Mouse (Mus musculus): ENCODE data around the gene Olfr1443. TPM values are rescaled to one million over a fixed set of nuclear protein-coding genes. Genes with fewer than 3 reads are reported as not detected.

Gene Olfr1443
- polyA plus RNA-seq (2012; rRNA removed): not detected in 2 replicates

GRCm38 (mm10) chr19:12677812-12678211 lies at the start of gene Olfr1443:
Gene Olfr1443, plus strand, starts transcription at chr19:12678112.
- Histone ChIP-seq H3K36me3 (ENCODE audit: control insufficient read depth, insufficient read depth, low read length) (no peaks in the 10 kb centered on the region), H3K27ac (ENCODE audit: control insufficient read depth, insufficient read depth, low read length) (no peak within 1 kb of the TSS), H3K27me3 (ENCODE audit: control insufficient read depth, insufficient read depth, low read length) (no peaks in the 10 kb centered on the region), H3K4me3 (ENCODE audit: control insufficient read depth, insufficient read depth, low read length) (no peak within 1 kb of the TSS), H3K4me1 (replicated peaks; ENCODE audit: control insufficient read depth, insufficient read depth, low read length) (no peaks in the 10 kb centered on the region)
- WGBS: 76% methylated on average over 3 of the region's 3 CpGs
- TF ChIP-seq CTCF (IDR thresholded peaks at IDR 0.05; ENCODE audit: borderline replicate concordance, control insufficient read depth, extremely low read depth, insufficient read depth, low read length, poor library complexity): no peak
- TF ChIP-seq POLR2A (IDR thresholded peaks at IDR 0.05; ENCODE audit: control insufficient read depth, extremely low read depth, insufficient read depth, low read length, poor library complexity): no peak
- DNase-seq: no peak

- Histone ChIP-seq H3K4me3 (ENCODE audit: control insufficient read depth, insufficient read depth, low read length) (no peak within 1 kb of the TSS), H3K27me3 (ENCODE audit: control insufficient read depth, insufficient read depth, low read length) (no peaks in the 10 kb centered on the region), H3K27ac (ENCODE audit: control insufficient read depth, insufficient read depth, low read length) (no peak within 1 kb of the TSS), H3K4me1 (replicated peaks; ENCODE audit: control insufficient read depth, insufficient read depth, low read length) (no peaks in the 10 kb centered on the region), H3K36me3 (ENCODE audit: control insufficient read depth, insufficient read depth, low read length) (no peaks in the 10 kb centered on the region)
- no peak for DNase-seq
- TF ChIP-seq POLR2A (IDR thresholded peaks at IDR 0.05; ENCODE audit: control insufficient read depth, extremely low read depth, insufficient read depth, low read length, poor library complexity): no peak
- TF ChIP-seq CTCF (IDR thresholded peaks at IDR 0.05; ENCODE audit: borderline replicate concordance, control insufficient read depth, extremely low read depth, insufficient read depth, low read length, poor library complexity): no peak
- 64% methylated on average over 4 of the region's 4 CpGs for WGBS
Observed at GRCm38 (mm10) chr19:12633176-12633575, 44.7 kb upstream of the Olfr1443 start, which contains the start of gene Glyat. Gene Glyat, plus strand, starts transcription at chr19:12633308.

- no peaks in the 10 kb centered on the region for H3K36me3 ChIP-seq (ENCODE audit: control insufficient read depth, insufficient read depth, low read length)
- WGBS: 94% methylated on average over 3 of the region's 3 CpGs
- TF ChIP-seq POLR2A (IDR thresholded peaks at IDR 0.05; ENCODE audit: control insufficient read depth, extremely low read depth, insufficient read depth, low read length, poor library complexity): no peak
- TF ChIP-seq CTCF (IDR thresholded peaks at IDR 0.05; ENCODE audit: borderline replicate concordance, control insufficient read depth, extremely low read depth, insufficient read depth, low read length, poor library complexity): no peak
- no peak overlapping the region for H3K4me3 ChIP-seq (ENCODE audit: control insufficient read depth, insufficient read depth, low read length)
- no peaks in the 10 kb centered on the region for H3K4me1 ChIP-seq (replicated peaks; ENCODE audit: control insufficient read depth, insufficient read depth, low read length)
- no peaks in the 10 kb centered on the region for H3K27me3 ChIP-seq (ENCODE audit: control insufficient read depth, insufficient read depth, low read length)
- DNase-seq: no peak
- no peak overlapping the region for H3K27ac ChIP-seq (ENCODE audit: control insufficient read depth, insufficient read depth, low read length)
Observed at GRCm38 (mm10) chr19:12634259-12634658, 43.7 kb upstream of the Olfr1443 start.

- no peaks in the 10 kb centered on the region for H3K36me3 ChIP-seq (ENCODE audit: control insufficient read depth, insufficient read depth, low read length)
- no peak for DNase-seq
- H3K27ac ChIP-seq (ENCODE audit: control insufficient read depth, insufficient read depth, low read length): no peak overlapping the region
- H3K4me1 ChIP-seq (replicated peaks; ENCODE audit: control insufficient read depth, insufficient read depth, low read length): no peaks in the 10 kb centered on the region
- TF ChIP-seq CTCF (IDR thresholded peaks at IDR 0.05; ENCODE audit: borderline replicate concordance, control insufficient read depth, extremely low read depth, insufficient read depth, low read length, poor library complexity): no peak
- no peak for TF ChIP-seq POLR2A (IDR thresholded peaks at IDR 0.05; ENCODE audit: control insufficient read depth, extremely low read depth, insufficient read depth, low read length, poor library complexity)
- H3K27me3 ChIP-seq (ENCODE audit: control insufficient read depth, insufficient read depth, low read length): no peaks in the 10 kb centered on the region
- H3K4me3 ChIP-seq (ENCODE audit: control insufficient read depth, insufficient read depth, low read length): no peak overlapping the region
- 69% methylated on average over 4 of the region's 4 CpGs for WGBS
Observed at GRCm38 (mm10) chr19:12634963-12635362, 42.9 kb upstream of the Olfr1443 start.

- H3K27me3 ChIP-seq (ENCODE audit: control insufficient read depth, insufficient read depth, low read length): no peaks in the 10 kb centered on the region
- H3K4me3 ChIP-seq (ENCODE audit: control insufficient read depth, insufficient read depth, low read length): no peak overlapping the region
- WGBS: 83% methylated on average over 3 of the region's 3 CpGs
- no peak for DNase-seq
- no peak overlapping the region for H3K27ac ChIP-seq (ENCODE audit: control insufficient read depth, insufficient read depth, low read length)
- H3K4me1 ChIP-seq (replicated peaks; ENCODE audit: control insufficient read depth, insufficient read depth, low read length): no peaks in the 10 kb centered on the region
- no peak for TF ChIP-seq POLR2A (IDR thresholded peaks at IDR 0.05; ENCODE audit: control insufficient read depth, extremely low read depth, insufficient read depth, low read length, poor library complexity)
- no peak for TF ChIP-seq CTCF (IDR thresholded peaks at IDR 0.05; ENCODE audit: borderline replicate concordance, control insufficient read depth, extremely low read depth, insufficient read depth, low read length, poor library complexity)
- no peaks in the 10 kb centered on the region for H3K36me3 ChIP-seq (ENCODE audit: control insufficient read depth, insufficient read depth, low read length)
Observed at GRCm38 (mm10) chr19:12636863-12637262, 41.0 kb upstream of the Olfr1443 start.

GRCm38 (mm10) chr19:12638049-12638448 lies 39.9 kb upstream of the Olfr1443 start:
- no peak for TF ChIP-seq CTCF (IDR thresholded peaks at IDR 0.05; ENCODE audit: borderline replicate concordance, control insufficient read depth, extremely low read depth, insufficient read depth, low read length, poor library complexity)
- no peak for TF ChIP-seq POLR2A (IDR thresholded peaks at IDR 0.05; ENCODE audit: control insufficient read depth, extremely low read depth, insufficient read depth, low read length, poor library complexity)
- Histone ChIP-seq H3K36me3 (ENCODE audit: control insufficient read depth, insufficient read depth, low read length) (no peaks in the 10 kb centered on the region), H3K4me3 (ENCODE audit: control insufficient read depth, insufficient read depth, low read length) (no peak overlapping the region), H3K27ac (ENCODE audit: control insufficient read depth, insufficient read depth, low read length) (no peak overlapping the region), H3K4me1 (replicated peaks; ENCODE audit: control insufficient read depth, insufficient read depth, low read length) (no peaks in the 10 kb centered on the region), H3K27me3 (ENCODE audit: control insufficient read depth, insufficient read depth, low read length) (no peaks in the 10 kb centered on the region)
- no peak for DNase-seq
- 88% methylated on average over 1 of the region's 1 CpGs for WGBS

- no peaks in the 10 kb centered on the region for H3K36me3 ChIP-seq (ENCODE audit: control insufficient read depth, insufficient read depth, low read length)
Observed at GRCm38 (mm10) chr19:12649511-12649910, 28.4 kb upstream of the Olfr1443 start.

More at GRCm38 (mm10) chr19:12649511-12649910, 28.4 kb upstream of the Olfr1443 start:
- H3K27me3 ChIP-seq (ENCODE audit: control insufficient read depth, insufficient read depth, low read length): no peaks in the 10 kb centered on the region
- no peak for TF ChIP-seq POLR2A (IDR thresholded peaks at IDR 0.05; ENCODE audit: control insufficient read depth, extremely low read depth, insufficient read depth, low read length, poor library complexity)
- no peak for TF ChIP-seq CTCF (IDR thresholded peaks at IDR 0.05; ENCODE audit: borderline replicate concordance, control insufficient read depth, extremely low read depth, insufficient read depth, low read length, poor library complexity)
- no peaks in the 10 kb centered on the region for H3K4me1 ChIP-seq (replicated peaks; ENCODE audit: control insufficient read depth, insufficient read depth, low read length)
- DNase-seq: no peak
- H3K4me3 ChIP-seq (ENCODE audit: control insufficient read depth, insufficient read depth, low read length): no peak overlapping the region
- no peak overlapping the region for H3K27ac ChIP-seq (ENCODE audit: control insufficient read depth, insufficient read depth, low read length)
